Mouse (Mus musculus): ENCODE data around the gene Batf. TPM values are rescaled to one million over a fixed set of nuclear protein-coding genes. Genes with fewer than 3 reads are reported as not detected.

The Batf gene
- polyA plus RNA-seq, 1 experiment from 2014 or later: 0.44 TPM

- H3K27me3 ChIP-seq (replicated peaks): no peaks in the 10 kb centered on the region
- H3K36me3 ChIP-seq: no peaks in the 10 kb centered on the region
- H3K9ac ChIP-seq (replicated peaks): no peak overlapping the region
- H3K4me1 ChIP-seq: no peaks in the 10 kb centered on the region
- H3K27ac ChIP-seq (replicated peaks): no peak overlapping the region
- no peak overlapping the region for H3K4me2 ChIP-seq
- WGBS: 70% methylated on average over 3 of the region's 3 CpGs
- H3K9me3 ChIP-seq (replicated peaks): no peaks in the 10 kb centered on the region
- no peak for ATAC-seq (ENCODE audit: low FRiP score)
- no peak overlapping the region for H3K4me3 ChIP-seq (replicated peaks)
Measured at GRCm38 (mm10) chr12:85757074-85757473, 70.6 kb downstream of the Batf start.

Small RNA genes within 50 kb of the gene (microRNA-seq; reads per million reads assigned to microRNA genes)
- not detected for gene Gm47285

Other genes starting within 250 kb of the Batf start
- gene Fos, start 212.8 kb upstream of the Batf start, polyA plus RNA-seq (2015; fragmentation: Nextera tagmentation; extraction: Ambion mirVana): 5.7 and 6.0 TPM in 2 replicates
- gene Jdp2, start 87.6 kb upstream of the Batf start, polyA plus RNA-seq (2015; fragmentation: Nextera tagmentation; extraction: Ambion mirVana): 0.68 and 0.69 TPM in 2 replicates
- 5.4 and 5.6 TPM in 2 replicates for gene Flvcr2, start 59.9 kb downstream of the Batf start, polyA plus RNA-seq (2015; fragmentation: Nextera tagmentation; extraction: Ambion mirVana)
- gene Erg28, start 137.9 kb downstream of the Batf start, polyA plus RNA-seq (2015; fragmentation: Nextera tagmentation; extraction: Ambion mirVana): 109 and 110 TPM in 2 replicates
- 10.7 and 14.9 TPM in 2 replicates for gene Ttll5, start 138.0 kb downstream of the Batf start, polyA plus RNA-seq (2015; fragmentation: Nextera tagmentation; extraction: Ambion mirVana)